8 mouse cellular contexts compared by ENCODE assay signal in genomic region chr2:52073141-52073904, GRCm38 (mm10). TPM values are rescaled to one million over a fixed set of nuclear protein-coding genes. Genes with fewer than 3 reads are reported as not detected.
DNase-seq lines count a peak whose midpoint lies in the region; ATAC-seq and TF ChIP-seq lines count a peak whose summit lies in the region.

No protein-coding gene starts in this region.

- no peaks in the 10 kb centered on the region for H3K27me3 ChIP-seq in C2C12 (ENCODE audit: control insufficient read depth, insufficient read depth, insufficient read length)
- no peaks in the 10 kb centered on the region for H3K27me3 ChIP-seq in limb, embryonic 10.5 days (ENCODE audit: low read depth, poor library complexity, severe bottlenecking)
- no peaks in the 10 kb centered on the region for H3K27me3 ChIP-seq in stomach, postnatal 0 days (ENCODE audit: control insufficient read depth, insufficient read depth, low read length)

- peaks cover 36% of the 10 kb centered on the region for H3K36me3 ChIP-seq in C2C12 (ENCODE audit: control insufficient read depth, insufficient read depth)
- H3K36me3 ChIP-seq in limb, embryonic 10.5 days: peaks cover 42% of the 10 kb centered on the region
- H3K36me3 ChIP-seq in stomach, postnatal 0 days (ENCODE audit: control insufficient read depth, insufficient read depth, low read length): no peaks in the 10 kb centered on the region

- H3ac ChIP-seq in C2C12 (ENCODE audit: control insufficient read depth, insufficient read length, low read depth): peak overlapping the region; percentile 89

- TF ChIP-seq EP300 in stomach, postnatal 0 days (optimal IDR thresholded peaks at IDR 0.05): no peak

- peaks cover 43% of the 10 kb centered on the region for H3K79me3 ChIP-seq in C2C12 (ENCODE audit: low read depth)

- peak; percentile 23 for DNase-seq in adrenal gland, adult 8-10 months
- DNase-seq in adrenal gland, adult 2 months: no peak
- DNase-seq in embryo, embryonic 11.5 days (ENCODE audit: low read depth, low spot score): peak; percentile 29
- peak; percentile 16 for DNase-seq in heart, adult 8-10 months (ENCODE audit: low spot score)
- DNase-seq in limb, embryonic 10.5 days (ENCODE audit: low spot score): no peak
- DNase-seq in stomach, postnatal 0 days (ENCODE audit: low spot score): no peak

- 1% methylated on average over 56 of the region's 56 CpGs for WGBS in limb, embryonic 10.5 days
- 1% methylated on average over 55 of the region's 56 CpGs for WGBS in stomach, postnatal 0 days

- peak overlapping the region; percentile 73 for H3K4me2 ChIP-seq in stomach, postnatal 0 days (replicated peaks; ENCODE audit: low read depth)

- no peak for TF ChIP-seq CTCF in C2C12 (IDR thresholded peaks at IDR 0.05; ENCODE audit: control insufficient read depth, insufficient read depth, insufficient read length)
- no peak for TF ChIP-seq CTCF in stomach, postnatal 0 days (IDR thresholded peaks at IDR 0.05; ENCODE audit: low read depth)

- peak overlapping the region; percentile 98 for H3K27ac ChIP-seq in limb, embryonic 10.5 days
- peak overlapping the region; percentile 91 for H3K27ac ChIP-seq in stomach, postnatal 0 days (replicated peaks)

- H3K4me3 ChIP-seq in C2C12 (ENCODE audit: insufficient read depth, poor library complexity, severe bottlenecking): peak overlapping the region; percentile 90
- H3K4me3 ChIP-seq in limb, embryonic 10.5 days: peak overlapping the region; percentile 99
- H3K4me3 ChIP-seq in stomach, postnatal 0 days (ENCODE audit: low read depth, low read length): peak overlapping the region; percentile 99

- no peaks in the 10 kb centered on the region for H3K9me3 ChIP-seq in limb, embryonic 10.5 days (replicated peaks)
- H3K9me3 ChIP-seq in stomach, postnatal 0 days (ENCODE audit: control insufficient read depth, low read length): no peaks in the 10 kb centered on the region

- peaks cover 56% of the 10 kb centered on the region for H3K79me2 ChIP-seq in C2C12 (ENCODE audit: control insufficient read depth, insufficient read depth)

- peak overlapping the region; percentile 95 for H3K9ac ChIP-seq in stomach, postnatal 0 days (ENCODE audit: low read length)

- peaks cover 28% of the 10 kb centered on the region for H3K4me1 ChIP-seq in limb, embryonic 10.5 days
- H3K4me1 ChIP-seq in stomach, postnatal 0 days (replicated peaks; ENCODE audit: control insufficient read depth, insufficient read depth): no peaks in the 10 kb centered on the region

- peak; percentile 38 for ATAC-seq in megakaryocyte-erythroid progenitor cell, adult 5-6 weeks (replicated peaks; ENCODE audit: low FRiP score, low TSS enrichment, poor library complexity, severe bottlenecking)
- ATAC-seq in stomach, postnatal 0 days (ENCODE audit: low FRiP score, low TSS enrichment): no peak; the same call in 1 of the 2 replicates

TF ChIP-seq in C2C12, 6 proteins besides CTCF, POLR2A, EP300 and RAD21:
- TF ChIP-seq FOSL1 (IDR thresholded peaks at IDR 0.05; ENCODE audit: insufficient read depth, low read length, poor library complexity, severe bottlenecking): no peak
- no peak for TF ChIP-seq MYOG (IDR thresholded peaks at IDR 0.05; ENCODE audit: control insufficient read depth, extremely low read depth, insufficient read length)
- TF ChIP-seq MAX (IDR thresholded peaks at IDR 0.05): no peak
- TF ChIP-seq CEBPB (IDR thresholded peaks at IDR 0.05; ENCODE audit: low read depth): no peak
- TF ChIP-seq MYOD1 (IDR thresholded peaks at IDR 0.05; ENCODE audit: control insufficient read depth, insufficient read length, low read depth): no peak
- no peak for TF ChIP-seq USF1 (IDR thresholded peaks at IDR 0.05; ENCODE audit: low read depth)

RNA-seq across cellular contexts. Expression of gene Rif1, which starts 0.7 kb away (rescaled TPM):
- total RNA-seq in adrenal gland, adult 8-10 months (2022): 10 to 100 TPM; 30.9 to 46.0 (median 36.6) TPM
- 10 to 100 TPM; 24.1 to 26.4 TPM for total RNA-seq in adrenal gland, adult 2 months (2021)
- polyA plus RNA-seq in adrenal gland, adult 2 months (2012; rRNA removed): 0.40 and 1.1 TPM in 2 replicates
- polyA plus RNA-seq in C2C12 (2012; fragmentation: generic; extraction: Trizol): 2.9 TPM
- 10 to 100 TPM; 17.7 to 21.3 (median 20.8) TPM for total RNA-seq in heart, adult 8-10 months (2022)
- polyA plus RNA-seq in limb, embryonic 10.5 days (2016; fragmentation: Nextera tagmentation; extraction: Ambion mirVana): 46.5 and 50.1 TPM in 2 replicates
- total RNA-seq in megakaryocyte-erythroid progenitor cell, adult 5-6 weeks (2014; fragmentation: Nextera tagmentation): 116 and 148 TPM in 2 replicates
- total RNA-seq in megakaryocyte-erythroid progenitor cell, adult 5-6 weeks (2017): 166 and 170 TPM in 2 replicates
- polyA plus RNA-seq in stomach, postnatal 0 days (2015; fragmentation: Nextera tagmentation; extraction: Ambion mirVana): 8.9 and 10.8 TPM in 2 replicates

RNA-seq across cellular contexts. Expression of gene Tnfaip6, which starts 35.5 kb away (rescaled TPM):
- total RNA-seq in adrenal gland, adult 8-10 months (2022): 1 to 10 TPM in 1 of 4 experiments, under 1 TPM in 3; 0.42 to 1.1 (median 0.66) TPM
- total RNA-seq in adrenal gland, adult 2 months (2021): 1 to 10 TPM in 1 of 2 experiments, under 1 TPM in 1; 0.62 to 1.7 TPM
- polyA plus RNA-seq in adrenal gland, adult 2 months (2012; rRNA removed): 0.06 TPM in 1 of 2 replicates, not detected in the other
- polyA plus RNA-seq in C2C12 (2012; fragmentation: generic; extraction: Trizol): 0.04 TPM
- total RNA-seq in heart, adult 8-10 months (2022): under 1 TPM; 0.59 to 0.86 (median 0.67) TPM
- 49.8 and 58.5 TPM in 2 replicates for polyA plus RNA-seq in limb, embryonic 10.5 days (2016; fragmentation: Nextera tagmentation; extraction: Ambion mirVana)
- total RNA-seq in megakaryocyte-erythroid progenitor cell, adult 5-6 weeks (2014; fragmentation: Nextera tagmentation): not detected in 2 replicates
- total RNA-seq in megakaryocyte-erythroid progenitor cell, adult 5-6 weeks (2017): not detected in 2 replicates
- 4.3 and 4.8 TPM in 2 replicates for polyA plus RNA-seq in stomach, postnatal 0 days (2015; fragmentation: Nextera tagmentation; extraction: Ambion mirVana)

Comparison
In these comparisons a context has a peak if more than half of its experiments do, and no peak if none do; other contexts are left out.
1. DNase-seq: peak in adrenal gland, adult 8-10 months (single experiment), embryo, embryonic 11.5 days (single experiment) and heart, adult 8-10 months (single experiment); none in adrenal gland, adult 2 months (single experiment), limb, embryonic 10.5 days (single experiment) and stomach, postnatal 0 days (single experiment).
2. Peak in every context shown above with its lines, with median percentiles within 50 percentile points of each other: H3K4me3 ChIP-seq.